Mouse (Mus musculus) heart, postnatal 0 days (tissue): ENCODE results near the gene Tanc1.
A peak's percentile ranks its signal among the peaks of the same experiment; 100 is the strongest.

Experiments
- CTCF ChIP-seq: IDR thresholded peaks from 2 replicates; pipeline ENCODE4 v1.5.1; 2016; ENCODE audit warnings: antibody characterized with exemption, control low read depth, low read depth
- EP300 ChIP-seq: IDR thresholded peaks from 2 replicates; pipeline ENCODE4 v1.6.1; 2016; ENCODE audit warnings: antibody characterized with exemption, low read depth

GRCm38 (mm10) chr2:59745428-59745827 is 133.6 kb downstream of the Tanc1 start:
- no peak for TF ChIP-seq EP300
- peak; percentile 87 for TF ChIP-seq CTCF
